Mouse (Mus musculus): ENCODE measurements around the gene Krt84.

DNA sequence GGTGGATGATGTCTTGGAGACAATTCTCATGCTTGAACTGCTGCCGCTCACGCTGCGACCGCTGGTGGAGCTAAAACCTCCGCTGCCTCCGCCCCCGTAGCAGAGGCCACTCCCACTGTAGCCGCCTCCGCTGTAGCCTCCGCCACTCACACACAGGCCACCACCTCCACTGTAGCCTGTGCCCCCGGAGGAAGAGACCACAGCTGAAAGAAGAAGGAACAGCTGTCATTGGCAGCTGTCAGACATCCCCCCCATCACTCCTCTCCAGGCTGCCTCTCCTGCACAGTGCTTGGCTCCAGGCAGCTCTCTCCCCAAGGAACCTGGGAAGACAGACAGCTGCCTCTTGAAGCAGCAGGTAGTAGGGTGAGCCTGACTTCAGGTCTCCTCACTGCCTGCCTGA, 20.5 kb upstream of the Krt84 start:
- TF ChIP-seq CTCF (IDR thresholded peaks at IDR 0.05; ENCODE audit: insufficient read depth, low read depth, low read length), result no peak
- TF ChIP-seq POLR2A (IDR thresholded peaks at IDR 0.05; ENCODE audit: insufficient read depth, low read depth, low read length), result no peak
